Mouse (Mus musculus) midbrain, postnatal 0 days (tissue): Measurements from ENCODE around the gene Mast4. TPM values are rescaled to one million over a fixed set of nuclear protein-coding genes. Genes with fewer than 3 reads are reported as not detected.
"Not testable (repeated sequence)": the region's sequence is repeated elsewhere in the genome, so short reads cannot be mapped to it uniquely, and the experiment has no call there.

Source experiments
- ATAC-seq: fragments of 200-750 bp; cut with Nextera tagmentation; 2 replicates; pipeline ENCODE4 v1.8.0; 2017; ENCODE audit warnings: moderate number of reproducible peaks, mild to moderate bottlenecking, moderate TSS enrichment, moderate library complexity; ENCODE audit not compliant: low FRiP score
- DNase-seq: peaks from one replicate; pipeline ENCODE4 v3.0.0-alpha.2; 2015; ENCODE audit warnings: low spot score
- H3K27ac ChIP-seq: fragments of 300-500 bp; sonication (generic); 2 replicates; pipeline ENCODE4 v1.5.1; 2014; ENCODE audit warnings: low read depth, mild to moderate bottlenecking, low read length, mixed read lengths
- H3K27me3 ChIP-seq: fragments of 300-500 bp; sonication (generic); 2 replicates; pipeline ENCODE4 v1.6.1; 2014; ENCODE audit warnings: low read length, control low read depth, mixed read lengths; ENCODE audit not compliant: insufficient read depth
- H3K36me3 ChIP-seq: fragments of 300-500 bp; sonication (generic); 2 replicates; pipeline ENCODE4 v1.6.1; 2014; ENCODE audit warnings: low read length, control low read depth, mixed read lengths; ENCODE audit not compliant: insufficient read depth
- H3K4me1 ChIP-seq: fragments of 300-500 bp; sonication (generic); 2 replicates; pipeline ENCODE4 v1.6.1; 2014; ENCODE audit warnings: mild to moderate bottlenecking, control low read depth, antibody characterized with exemption, low read length, mixed read lengths; ENCODE audit not compliant: insufficient read depth
- H3K4me2 ChIP-seq: fragments of 300-500 bp; sonication (generic); 2 replicates; pipeline ENCODE4 v1.6.1; 2014; ENCODE audit warnings: low read depth, mild to moderate bottlenecking, low read length, mixed read lengths; ENCODE audit not compliant: poor library complexity, severe bottlenecking
- H3K4me3 ChIP-seq: fragments of 300-500 bp; sonication (generic); 2 replicates; pipeline ENCODE4 v1.5.1; 2014; ENCODE audit warnings: low read depth, mild to moderate bottlenecking, low read length, moderate library complexity
- H3K9ac ChIP-seq: fragments of 300-500 bp; sonication (generic); replicated peaks from 2 replicates; pipeline ENCODE4 v1.6.1; 2014; ENCODE audit warnings: mild to moderate bottlenecking, low read length, moderate library complexity, mixed read lengths; ENCODE audit not compliant: poor library complexity, severe bottlenecking
- H3K9me3 ChIP-seq: fragments of 300-500 bp; sonication (generic); 2 replicates; pipeline ENCODE4 v1.6.1; 2016; ENCODE audit warnings: low read length, control low read depth
- CTCF ChIP-seq: IDR thresholded peaks from 2 replicates; pipeline ENCODE4 v1.5.1; 2016; ENCODE audit warnings: antibody characterized with exemption, mild to moderate bottlenecking
- WGBS: fragments of 180-500 bp; shearing (Covaris S2); extraction: QIAGEN DNeasy Blood & Tissue Kit; methylation state at CpG from one replicate; pipeline ENCODE4 v1.1.7; 2014; 5-methylcytosine and 5-hydroxymethylcytosine counted together
- polyA plus RNA-seq: library from polyadenylated mRNA; unstranded; fragments of >200 nt; fragmentation: Nextera tagmentation; extraction: Ambion mirVana; gene quantifications from 2 replicates; pipeline ENCODE4 v1.2.1, GENCODE M21; 2015
- total RNA-seq: library from RNA; depleted of rRNA; stranded (reverse); fragments of >200 nt; gene quantifications from 2 replicates; pipeline ENCODE4 v1.2.3, GENCODE M21; 2014; rRNA removed

Gene Mast4
- total RNA-seq (39.8 and 54.3 TPM in 2 replicates), polyA plus RNA-seq (21.6 and 28.7 TPM in 2 replicates)

DNA sequence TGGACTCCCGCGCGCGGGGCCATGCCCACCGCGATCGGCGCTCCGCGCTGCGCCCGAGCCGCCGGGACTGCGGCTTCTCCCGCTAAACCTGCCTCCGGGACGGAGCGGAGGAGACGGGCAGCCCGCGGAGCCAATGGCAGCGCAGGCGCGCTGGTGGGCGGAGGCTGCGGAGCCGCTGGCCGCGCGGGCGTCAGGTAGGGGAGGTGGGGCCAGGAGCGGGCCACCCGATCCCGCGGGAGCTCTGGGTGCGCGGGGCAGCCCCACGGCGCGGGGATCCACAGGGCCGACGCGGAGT, at the start of gene Mast4:
TSS of gene Mast4 (minus strand) at position 106 of the 295 bp plus-strand sequence.
- ATAC-seq (peak; percentile 91), DNase-seq (peak; percentile 71)
- Histone ChIP-seq H3K9me3 (no peaks in the 10 kb centered on the region), H3K27me3 (peaks cover 28% of the 10 kb centered on the region), H3K4me3 (peak within 1 kb of the TSS; percentile 76), H3K36me3 (no peaks in the 10 kb centered on the region), H3K27ac (no peak within 1 kb of the TSS), H3K9ac (peak within 1 kb of the TSS; percentile 59), H3K4me1 (0 out of 2 replicates have a peak, but pooled peaks cover 5% of the 10 kb centered on the region), H3K4me2 (peak within 1 kb of the TSS; percentile 97)
- no peak for TF ChIP-seq CTCF
- under 1% methylated on average over 44 of the region's 44 CpGs for WGBS

DNA sequence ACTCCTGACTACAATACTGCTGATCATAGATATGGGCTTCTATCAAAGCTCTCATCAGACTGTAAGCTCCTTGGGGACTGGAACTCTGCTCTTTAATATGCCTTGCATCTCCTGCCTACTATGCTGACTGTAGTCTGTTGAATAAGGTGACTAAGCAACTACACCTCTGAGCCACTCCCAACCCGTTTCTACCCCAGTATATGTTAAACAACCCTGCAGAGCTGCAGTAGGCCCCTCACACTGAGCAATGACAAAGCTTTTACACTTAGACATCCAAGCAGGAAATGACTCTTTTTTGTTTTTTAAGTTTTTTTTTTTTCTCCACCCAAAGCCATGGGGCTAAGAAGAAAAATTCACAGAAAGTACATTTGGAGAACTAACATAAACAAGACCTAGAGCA, 40.2 kb upstream of the Mast4 start:
- Histone ChIP-seq H3K4me1 (no peaks in the 10 kb centered on the region), H3K36me3 (no peaks in the 10 kb centered on the region), H3K27ac (no peak overlapping the region), H3K9ac (no peak overlapping the region), H3K9me3 (no peaks in the 10 kb centered on the region), H3K4me2 (no peak overlapping the region), H3K4me3 (no peak overlapping the region), H3K27me3 (no peaks in the 10 kb centered on the region)
- DNase-seq (no peak), ATAC-seq (no peak)
- no peak for TF ChIP-seq CTCF
- WGBS = 75% methylated on average over 1 of the region's 1 CpGs

DNA sequence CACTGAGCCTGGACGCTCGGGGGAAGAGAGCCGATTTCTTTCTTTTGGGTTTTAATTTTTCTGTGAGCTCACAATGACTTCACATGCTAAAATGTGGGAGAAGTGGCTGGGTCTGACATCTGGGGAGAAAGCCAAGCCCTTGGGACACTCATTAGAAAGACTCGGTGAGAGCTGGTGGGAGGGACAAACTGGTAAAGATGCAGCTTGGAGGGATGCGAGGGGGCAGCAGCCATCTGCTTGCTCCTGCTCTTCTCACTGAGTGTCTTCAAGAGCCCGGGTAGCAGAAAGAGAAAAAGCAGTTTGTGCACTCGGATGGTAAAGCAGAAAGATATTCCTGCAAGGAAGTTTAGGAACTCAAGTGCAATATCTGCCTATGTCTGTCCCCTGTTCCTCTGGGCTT, 34.9 kb upstream of the Mast4 start:
- ATAC-seq = no peak
- TF ChIP-seq CTCF = no peak

DNA sequence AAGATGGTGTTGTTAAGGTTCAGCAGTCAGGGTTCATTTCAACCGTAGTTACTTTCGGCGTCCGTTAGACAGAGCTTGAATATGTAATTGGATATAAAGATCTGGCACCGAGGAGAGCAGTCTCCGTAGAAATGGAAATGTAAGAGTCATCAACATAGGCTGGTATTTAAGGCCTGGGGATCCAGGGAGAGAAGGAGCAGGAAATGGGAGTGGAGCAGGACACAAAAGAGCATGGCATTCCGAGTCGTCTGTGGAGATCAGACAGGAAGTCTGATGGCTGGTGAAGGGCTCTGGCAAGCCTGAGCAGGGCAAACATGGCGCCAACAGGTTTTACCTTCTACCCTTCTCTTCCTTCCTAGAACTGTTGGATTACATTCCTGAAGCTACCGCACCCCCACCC, 28.9 kb upstream of the Mast4 start:
- H3K4me1 ChIP-seq = no peaks in the 10 kb centered on the region
- no peak overlapping the region for H3K27ac ChIP-seq
- H3K9me3 ChIP-seq = no peaks in the 10 kb centered on the region

More for the DNA sequence above, 34.9 kb upstream of the Mast4 start:
- no peaks in the 10 kb centered on the region for H3K4me1 ChIP-seq
- no peak overlapping the region for H3K4me3 ChIP-seq
- H3K4me2 ChIP-seq = no peak overlapping the region
- no peaks in the 10 kb centered on the region for H3K9me3 ChIP-seq
- WGBS = 78% methylated on average over 7 of the region's 7 CpGs
- no peaks in the 10 kb centered on the region for H3K27me3 ChIP-seq
- no peak overlapping the region for H3K27ac ChIP-seq
- DNase-seq = no peak
- H3K9ac ChIP-seq = no peak overlapping the region
- no peaks in the 10 kb centered on the region for H3K36me3 ChIP-seq

DNA sequence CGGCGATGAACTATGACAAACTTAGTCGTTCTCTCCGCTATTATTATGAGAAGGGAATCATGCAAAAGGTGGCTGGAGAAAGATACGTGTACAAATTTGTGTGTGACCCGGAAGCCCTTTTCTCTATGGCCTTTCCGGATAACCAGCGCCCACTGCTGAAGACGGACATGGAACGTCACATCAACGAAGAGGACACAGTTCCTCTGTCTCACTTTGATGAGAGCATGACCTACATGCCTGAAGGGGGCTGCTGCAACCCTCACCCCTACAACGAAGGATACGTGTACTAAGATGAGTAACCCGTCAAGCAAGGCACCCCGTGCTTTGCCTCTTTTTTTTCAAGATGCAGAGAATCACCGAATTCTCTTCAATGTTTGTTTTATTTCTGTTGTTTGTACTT, 23.1 kb upstream of the Mast4 start:
- H3K4me1 ChIP-seq, H3K4me3 ChIP-seq, DNase-seq, H3K27me3 ChIP-seq, H3K27ac ChIP-seq, H3K9ac ChIP-seq, ATAC-seq, H3K9me3 ChIP-seq, H3K4me2 ChIP-seq, H3K36me3 ChIP-seq: not testable (repeated sequence)
- 95% methylated on average over 16 of the region's 16 CpGs for WGBS

More for the DNA sequence above, 28.9 kb upstream of the Mast4 start:
- H3K27me3 ChIP-seq = no peaks in the 10 kb centered on the region
- no peak overlapping the region for H3K4me3 ChIP-seq
- no peak overlapping the region for H3K4me2 ChIP-seq
- ATAC-seq (no peak), DNase-seq (no peak)
- H3K9ac ChIP-seq = no peak overlapping the region
- H3K36me3 ChIP-seq = no peaks in the 10 kb centered on the region
- whole genome bisulfite sequencing = 86% methylated on average over 10 of the region's 10 CpGs
- no peak for TF ChIP-seq CTCF

DNA sequence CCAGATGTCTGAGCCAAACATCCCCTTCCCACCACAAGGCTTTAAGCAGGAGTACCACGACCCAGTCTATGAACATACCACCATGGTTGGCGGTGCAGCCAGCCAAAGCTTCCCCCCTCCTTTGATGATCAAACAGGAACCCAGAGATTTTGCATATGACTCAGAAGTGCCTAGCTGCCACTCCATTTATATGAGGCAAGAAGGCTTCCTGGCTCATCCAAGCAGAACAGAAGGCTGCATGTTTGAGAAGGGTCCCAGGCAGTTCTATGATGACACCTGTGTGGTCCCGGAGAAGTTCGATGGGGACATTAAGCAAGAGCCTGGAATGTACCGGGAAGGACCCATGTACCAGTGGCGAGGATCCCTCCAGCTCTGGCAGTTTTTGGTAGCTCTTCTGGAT, 22.6 kb upstream of the Mast4 start:
- not testable (repeated sequence) for ATAC-seq, H3K4me3 ChIP-seq, H3K27me3 ChIP-seq, H3K4me2 ChIP-seq, H3K9me3 ChIP-seq, H3K27ac ChIP-seq, H3K9ac ChIP-seq, H3K4me1 ChIP-seq, DNase-seq, H3K36me3 ChIP-seq
- WGBS = 84% methylated on average over 5 of the region's 6 CpGs

DNA sequence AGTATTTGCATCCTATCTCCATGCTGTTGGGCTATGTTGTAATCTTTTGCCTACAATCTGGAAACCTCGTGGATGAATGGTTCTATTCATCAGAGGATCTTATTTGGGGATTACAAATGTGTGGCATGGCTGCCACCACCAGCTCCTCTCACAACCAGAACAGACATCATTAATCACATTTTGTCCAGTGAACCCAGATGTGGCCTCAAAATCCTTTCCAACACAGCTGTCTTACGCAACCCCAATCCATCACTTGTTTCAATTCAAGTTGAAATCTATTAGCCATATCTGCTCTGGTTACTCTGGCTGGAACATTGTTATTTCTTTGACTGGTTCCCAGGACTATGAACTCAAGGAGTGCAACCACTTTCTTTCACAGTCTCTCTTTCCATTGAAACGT, 20.4 kb upstream of the Mast4 start:
- H3K4me1 ChIP-seq = no peaks in the 10 kb centered on the region
- no peaks in the 10 kb centered on the region for H3K36me3 ChIP-seq
- no peak for TF ChIP-seq CTCF
- H3K4me3 ChIP-seq = no peak overlapping the region
- H3K9ac ChIP-seq = no peak overlapping the region
- WGBS = 63% methylated on average over 3 of the region's 3 CpGs
- H3K27ac ChIP-seq = no peak overlapping the region
- no peaks in the 10 kb centered on the region for H3K27me3 ChIP-seq
- no peaks in the 10 kb centered on the region for H3K9me3 ChIP-seq
- no peak for DNase-seq
- no peak overlapping the region for H3K4me2 ChIP-seq
- ATAC-seq = no peak
